Mouse (Mus musculus) neural tube, embryonic 14.5 days (tissue): ENCODE measurements around the gene Ptgr1. TPM values are rescaled to one million over a fixed set of nuclear protein-coding genes. Genes with fewer than 3 reads are reported as not detected.

Source experiments
- ATAC-seq: fragments of 200-750 bp; cut with Nextera tagmentation; 2 replicates; pipeline ENCODE4 v1.8.0; 2017; ENCODE audit warnings: low read depth, mild to moderate bottlenecking, moderate TSS enrichment, moderate library complexity
- H3K27ac ChIP-seq: fragments of 300-500 bp; sonication (generic); 2 replicates; pipeline ENCODE4 v1.5.1; 2014; ENCODE audit warnings: low read depth, mild to moderate bottlenecking, control low read depth, low read length, moderate library complexity, mixed read lengths
- H3K27me3 ChIP-seq: fragments of 300-500 bp; sonication (generic); 2 replicates; pipeline ENCODE4 v1.6.1; 2014; ENCODE audit warnings: low read length; ENCODE audit not compliant: control insufficient read depth, insufficient read depth
- H3K36me3 ChIP-seq: fragments of 300-500 bp; sonication (generic); 2 replicates; pipeline ENCODE4 v1.6.1; 2014; ENCODE audit warnings: low read length, mixed read lengths; ENCODE audit not compliant: control insufficient read depth, insufficient read depth
- H3K4me1 ChIP-seq: fragments of 300-500 bp; sonication (generic); 2 replicates; pipeline ENCODE4 v1.6.1; 2014; ENCODE audit warnings: low read length; ENCODE audit not compliant: control insufficient read depth, insufficient read depth
- H3K4me2 ChIP-seq: fragments of 300-500 bp; sonication (generic); 2 replicates; pipeline ENCODE4 v1.6.1; 2014; ENCODE audit warnings: mild to moderate bottlenecking, low read depth, low read length, control low read depth
- H3K4me3 ChIP-seq: fragments of 300-500 bp; sonication (generic); 2 replicates; pipeline ENCODE4 v1.5.1; 2014; ENCODE audit warnings: low read depth, low read length, control low read depth, mixed read lengths
- H3K9ac ChIP-seq: fragments of 300-500 bp; sonication (generic); replicated peaks from 2 replicates; pipeline ENCODE4 v1.6.1; 2014; ENCODE audit warnings: low read depth, mild to moderate bottlenecking, control low read depth, low read length, mixed read lengths
- H3K9me3 ChIP-seq: fragments of 300-500 bp; sonication (generic); 2 replicates; pipeline ENCODE4 v1.6.1; 2016; ENCODE audit warnings: low read length; ENCODE audit not compliant: control insufficient read depth
- WGBS: fragments of 180-500 bp; shearing (Covaris S2); extraction: QIAGEN DNeasy Blood & Tissue Kit; methylation state at CpG from one replicate; pipeline ENCODE4 v1.1.7; 2014; 5-methylcytosine and 5-hydroxymethylcytosine counted together
- polyA plus RNA-seq: library from polyadenylated mRNA; unstranded; fragments of >200 nt; fragmentation: Nextera tagmentation; extraction: Ambion mirVana; gene quantifications from 2 replicates; pipeline ENCODE4 v1.2.1, GENCODE M21; 2014

Gene Ptgr1
- 3.6 and 3.7 TPM in 2 replicates for polyA plus RNA-seq

- H3K36me3 ChIP-seq = no peaks in the 10 kb centered on the region
- 1% methylated on average over 28 of the region's 28 CpGs for WGBS
- H3K9ac ChIP-seq = peak within 1 kb of the TSS; percentile 37; the same call in 1 of the 2 replicates
- peak within 1 kb of the TSS; percentile 49 for H3K4me3 ChIP-seq
- no peaks in the 10 kb centered on the region for H3K4me1 ChIP-seq
- ATAC-seq = peak; percentile 74
- no peaks in the 10 kb centered on the region for H3K9me3 ChIP-seq
- no peak within 1 kb of the TSS for H3K27ac ChIP-seq
- H3K27me3 ChIP-seq = no peaks in the 10 kb centered on the region
- H3K4me2 ChIP-seq = peak within 1 kb of the TSS; percentile 86
Measured at GRCm38 (mm10) chr4:58986540-58987190, at the start of gene Ptgr1. Gene Ptgr1, minus strand, starts transcription at chr4:58987119.

- WGBS = 55% methylated on average over 18 of the region's 18 CpGs
- H3K4me2 ChIP-seq = peak overlapping the region; percentile 58
Measured at GRCm38 (mm10) chr4:59035786-59036350, 48.9 kb upstream of the Ptgr1 start.

GRCm38 (mm10) chr4:59034918-59035785 lies 48.2 kb upstream of the Ptgr1 start, which contains the start of gene Gng10:
Gene Gng10, plus strand, starts transcription at chr4:59035088.
- Histone ChIP-seq H3K4me1 (no peaks in the 10 kb centered on the region), H3K9ac (peak within 1 kb of the TSS; percentile 87), H3K27me3 (no peaks in the 10 kb centered on the region), H3K9me3 (no peaks in the 10 kb centered on the region), H3K27ac (peak within 1 kb of the TSS; percentile 95), H3K36me3 (0 out of 2 replicates have a peak, but pooled peaks cover 2% of the 10 kb centered on the region), H3K4me3 (peak within 1 kb of the TSS; percentile 73), H3K4me2 (peak within 1 kb of the TSS; percentile 58)
- ATAC-seq = peak; percentile 87
- WGBS = 8% methylated on average over 63 of the region's 76 CpGs

More at GRCm38 (mm10) chr4:59035786-59036350, 48.9 kb upstream of the Ptgr1 start:
- peak; percentile 57 for ATAC-seq
- H3K9me3 ChIP-seq = no peaks in the 10 kb centered on the region
- H3K4me3 ChIP-seq = peak overlapping the region; percentile 73
- 0 out of 2 replicates have a peak, but pooled peaks cover 6% of the 10 kb centered on the region for H3K36me3 ChIP-seq
- no peaks in the 10 kb centered on the region for H3K4me1 ChIP-seq
- H3K27me3 ChIP-seq = no peaks in the 10 kb centered on the region
- H3K27ac ChIP-seq = peak overlapping the region; percentile 95
- H3K9ac ChIP-seq = peak overlapping the region; percentile 87

GRCm38 (mm10) chr4:59034325-59034917 lies 47.5 kb upstream of the Ptgr1 start:
- H3K4me1 ChIP-seq = no peaks in the 10 kb centered on the region
- peak overlapping the region; percentile 95; the same call in 1 of the 2 replicates for H3K27ac ChIP-seq
- ATAC-seq = peak; percentile 26; the same call in 1 of the 2 replicates
- H3K36me3 ChIP-seq = 0 out of 2 replicates have a peak, but pooled peaks cover under 1% of the 10 kb centered on the region
- WGBS = 76% methylated on average over 10 of the region's 10 CpGs
- H3K4me2 ChIP-seq = peak overlapping the region; percentile 58
- H3K27me3 ChIP-seq = no peaks in the 10 kb centered on the region
- no peak overlapping the region for H3K9ac ChIP-seq
- H3K9me3 ChIP-seq = no peaks in the 10 kb centered on the region
- H3K4me3 ChIP-seq = peak overlapping the region; percentile 73

GRCm38 (mm10) chr4:59016922-59017321 lies 30.0 kb upstream of the Ptgr1 start:
- 93% methylated on average over 2 of the region's 2 CpGs for WGBS

GRCm38 (mm10) chr4:59015181-59015580 lies 28.3 kb upstream of the Ptgr1 start:
- peaks cover 6% of the 10 kb centered on the region; the same call in 1 of the 2 replicates for H3K36me3 ChIP-seq
- no peaks in the 10 kb centered on the region for H3K9me3 ChIP-seq
- H3K4me3 ChIP-seq = no peak overlapping the region
- no peaks in the 10 kb centered on the region for H3K27me3 ChIP-seq
- H3K27ac ChIP-seq = no peak overlapping the region
- H3K9ac ChIP-seq = no peak overlapping the region
- WGBS = 92% methylated on average over 3 of the region's 3 CpGs
- ATAC-seq = no peak
- no peaks in the 10 kb centered on the region for H3K4me1 ChIP-seq
- no peak overlapping the region for H3K4me2 ChIP-seq

More at GRCm38 (mm10) chr4:59016922-59017321, 30.0 kb upstream of the Ptgr1 start:
- H3K27me3 ChIP-seq = no peaks in the 10 kb centered on the region
- no peak overlapping the region for H3K4me3 ChIP-seq
- no peak for ATAC-seq
- H3K9ac ChIP-seq = no peak overlapping the region
- H3K4me1 ChIP-seq = no peaks in the 10 kb centered on the region
- no peak overlapping the region for H3K4me2 ChIP-seq
- H3K9me3 ChIP-seq = no peaks in the 10 kb centered on the region
- no peak overlapping the region for H3K27ac ChIP-seq
- H3K36me3 ChIP-seq = peaks cover 9% of the 10 kb centered on the region; the same call in 1 of the 2 replicates

GRCm38 (mm10) chr4:59011446-59011845 lies 24.5 kb upstream of the Ptgr1 start:
- no peaks in the 10 kb centered on the region for H3K4me1 ChIP-seq
- no peaks in the 10 kb centered on the region for H3K27me3 ChIP-seq
- no peak overlapping the region for H3K4me2 ChIP-seq
- H3K4me3 ChIP-seq = no peak overlapping the region
- no peaks in the 10 kb centered on the region for H3K36me3 ChIP-seq
- ATAC-seq = no peak
- no peak overlapping the region for H3K27ac ChIP-seq
- H3K9me3 ChIP-seq = no peaks in the 10 kb centered on the region
- H3K9ac ChIP-seq = no peak overlapping the region
- 85% methylated on average over 3 of the region's 3 CpGs for WGBS

- no peak for ATAC-seq
- WGBS = 84% methylated on average over 4 of the region's 4 CpGs
Measured at GRCm38 (mm10) chr4:59009696-59010095, 22.8 kb upstream of the Ptgr1 start.

More at GRCm38 (mm10) chr4:59009696-59010095, 22.8 kb upstream of the Ptgr1 start:
- H3K9me3 ChIP-seq = no peaks in the 10 kb centered on the region
- no peak overlapping the region for H3K9ac ChIP-seq
- no peak overlapping the region for H3K27ac ChIP-seq
- no peak overlapping the region for H3K4me3 ChIP-seq
- no peaks in the 10 kb centered on the region for H3K36me3 ChIP-seq
- H3K4me1 ChIP-seq = peaks cover under 1% of the 10 kb centered on the region; the same call in 1 of the 2 replicates
- no peak overlapping the region for H3K4me2 ChIP-seq
- H3K27me3 ChIP-seq = no peaks in the 10 kb centered on the region
